Mouse (Mus musculus) CH12.LX (cell line): ENCODE measurements at regions not wholly inside any gene's neighbourhood (a gene's known extent, or its start where the extent isn't known, plus 50 kb on each side); places are given as distances from the start of the nearest gene placed in this dataset.

Source experiments
- DNase-seq: peaks from one replicate; pipeline ENCODE4 v3.0.0-alpha.2; 2013; ENCODE audit errors: extremely low read depth
- H3K27ac ChIP-seq: 2 replicates; pipeline ENCODE4 v1.5.1; 2012; ENCODE audit warnings: low read depth, mild to moderate bottlenecking, control low read depth, moderate library complexity; ENCODE audit not compliant: insufficient read depth
- H3K27me3 ChIP-seq: replicated peaks from 2 replicates; pipeline ENCODE3; 2012; ENCODE audit warnings: inconsistent platforms
- H3K36me3 ChIP-seq, 2 experiments: replicated peaks in 1 of 2; 2 replicates each; pipeline versions ENCODE3 to v1.6.1; 2012; ENCODE audit warnings: inconsistent platforms in 1 of 2, low read length in 1 of 2, mild to moderate bottlenecking in 1 of 2, mixed read lengths in 1 of 2, moderate library complexity in 1 of 2; ENCODE audit not compliant: control insufficient read depth in 1 of 2, insufficient read depth in 1 of 2
- H3K4me1 ChIP-seq, 2 experiments: 2 replicates each; pipeline ENCODE4 v1.6.1; 2012; ENCODE audit warnings: inconsistent platforms in 1 of 2, moderate library complexity in 1 of 2; ENCODE audit not compliant: insufficient read depth in 2 of 2, control insufficient read depth in 1 of 2
- H3K4me2 ChIP-seq: 2 replicates; pipeline ENCODE4 v1.6.1; 2012; ENCODE audit warnings: low read depth, mild to moderate bottlenecking, control low read depth; ENCODE audit not compliant: poor library complexity, insufficient read depth, severe bottlenecking
- H3K4me3 ChIP-seq, 3 experiments: fragments of 150-350 bp in 1 of 3; sonication (generic) in 1 of 3; replicated peaks in 1 of 3; 2 replicates each; pipeline versions ENCODE3 to v1.5.1; 2011 to 2012; ENCODE audit warnings: low read depth in 2 of 3, low read length in 2 of 3, mild to moderate bottlenecking in 2 of 3, moderate library complexity in 2 of 3, control low read depth in 1 of 3, improper control_type of control experiment in 1 of 3, inconsistent platforms in 1 of 3, mixed read lengths in 1 of 3; ENCODE audit not compliant: poor library complexity in 1 of 3
- H3K79me2 ChIP-seq: replicated peaks from 2 replicates; pipeline ENCODE4 v1.6.1; 2012; ENCODE audit warnings: mild to moderate bottlenecking, moderate library complexity; ENCODE audit not compliant: control insufficient read depth, poor library complexity, insufficient read depth, severe bottlenecking; ENCODE audit errors: extremely low read depth
- H3K9ac ChIP-seq: 2 replicates; pipeline ENCODE4 v1.6.1; 2012; ENCODE audit warnings: low read depth, mild to moderate bottlenecking, control low read depth, moderate library complexity; ENCODE audit not compliant: insufficient read depth
- H3K9me3 ChIP-seq: replicated peaks from 2 replicates; pipeline ENCODE3; 2012; ENCODE audit warnings: low read length, inconsistent platforms, mixed read lengths
- CHD1 ChIP-seq: IDR thresholded peaks from 2 replicates; pipeline ENCODE4 v1.6.1; 2012; ENCODE audit warnings: low read depth, low read length, improper control_type of control experiment, inconsistent platforms
- CHD2 ChIP-seq: IDR thresholded peaks from 2 replicates; pipeline ENCODE4 v1.6.1; 2011; ENCODE audit warnings: low read length, improper control_type of control experiment
- CTCF ChIP-seq, 2 experiments: IDR thresholded peaks in 1 of 2; conservative IDR thresholded peaks in 1 of 2; 2 replicates each; pipeline ENCODE4 v1.5.1; 2011 to 2012; ENCODE audit warnings: low read depth in 2 of 2, low read length in 2 of 2, improper control_type of control experiment in 1 of 2, inconsistent platforms in 1 of 2, mild to moderate bottlenecking in 1 of 2, moderate library complexity in 1 of 2
- E2F4 ChIP-seq: IDR thresholded peaks from 2 replicates; pipeline ENCODE4 v1.6.1; 2011; ENCODE audit warnings: low read depth, low read length, improper control_type of control experiment; ENCODE audit not compliant: insufficient replicate concordance
- ELF1 ChIP-seq: IDR thresholded peaks from 2 replicates; pipeline ENCODE4 v1.6.1; 2014; ENCODE audit warnings: low read depth, mild to moderate bottlenecking, inconsistent platforms, low read length, improper control_type of control experiment
- GABPA ChIP-seq: IDR thresholded peaks from 2 replicates; pipeline ENCODE4 v1.6.1; 2012; ENCODE audit warnings: low read depth, low read length, improper control_type of control experiment, inconsistent platforms; ENCODE audit not compliant: insufficient replicate concordance
- IRF4 ChIP-seq: IDR thresholded peaks from 2 replicates; pipeline ENCODE4 v1.6.1; 2014; ENCODE audit warnings: low read depth, mild to moderate bottlenecking, inconsistent platforms, low read length, improper control_type of control experiment
- JUN ChIP-seq: IDR thresholded peaks from 2 replicates; pipeline ENCODE4 v1.6.1; 2011; ENCODE audit warnings: low read depth, mild to moderate bottlenecking, low read length, improper control_type of control experiment, moderate library complexity; ENCODE audit not compliant: insufficient read depth
- MAFK ChIP-seq: IDR thresholded peaks from 2 replicates; pipeline ENCODE4 v1.6.1; 2011; ENCODE audit warnings: low read length, improper control_type of control experiment; ENCODE audit not compliant: insufficient replicate concordance
- MAX ChIP-seq: IDR thresholded peaks from 2 replicates; pipeline ENCODE4 v1.6.1; 2011; ENCODE audit warnings: low read length, improper control_type of control experiment
- MEF2A ChIP-seq: IDR thresholded peaks from 2 replicates; pipeline ENCODE4 v1.6.1; 2014; ENCODE audit warnings: low read depth, mild to moderate bottlenecking, inconsistent platforms, low read length, improper control_type of control experiment, borderline replicate concordance
- MXI1 ChIP-seq: IDR thresholded peaks from 2 replicates; pipeline ENCODE4 v1.6.1; 2011; ENCODE audit warnings: mild to moderate bottlenecking, low read depth, low read length, improper control_type of control experiment
- RAD21 ChIP-seq: IDR thresholded peaks from 2 replicates; pipeline ENCODE4 v1.6.1; 2011; ENCODE audit warnings: low read depth, mild to moderate bottlenecking, low read length, improper control_type of control experiment, moderate library complexity
- SMC3 ChIP-seq: IDR thresholded peaks from 2 replicates; pipeline ENCODE4 v1.6.1; 2011; ENCODE audit warnings: low read depth, low read length, improper control_type of control experiment
- TBP ChIP-seq: conservative IDR thresholded peaks from 2 replicates; pipeline ENCODE4 v1.6.1; 2011; ENCODE audit warnings: low read depth, low read length, improper control_type of control experiment
- TCF12 ChIP-seq: IDR thresholded peaks from 2 replicates; pipeline ENCODE4 v1.6.1; 2014; ENCODE audit warnings: low read depth, mild to moderate bottlenecking, inconsistent platforms, low read length, improper control_type of control experiment
- UBTF ChIP-seq: IDR thresholded peaks from 2 replicates; pipeline ENCODE4 v1.6.1; 2012; ENCODE audit warnings: low read depth, mild to moderate bottlenecking, inconsistent platforms, low read length, improper control_type of control experiment, moderate library complexity
- USF2 ChIP-seq: conservative IDR thresholded peaks from 2 replicates; pipeline ENCODE4 v1.6.1; 2011; ENCODE audit warnings: low read depth, low read length, improper control_type of control experiment
- ZC3H11A ChIP-seq: IDR thresholded peaks from 2 replicates; pipeline ENCODE4 v1.6.1; 2012; ENCODE audit warnings: low read depth, mild to moderate bottlenecking, inconsistent platforms, low read length, improper control_type of control experiment
- ZKSCAN1 ChIP-seq: IDR thresholded peaks from 2 replicates; pipeline ENCODE4 v1.6.1; 2012; ENCODE audit warnings: low read depth, inconsistent platforms, low read length, improper control_type of control experiment, borderline replicate concordance
- ZMIZ1 ChIP-seq: IDR thresholded peaks from 2 replicates; pipeline ENCODE4 v1.6.1; 2012; ENCODE audit warnings: low read depth, mild to moderate bottlenecking, inconsistent platforms, low read length, improper control_type of control experiment
- ZNF384 ChIP-seq: IDR thresholded peaks from 2 replicates; pipeline ENCODE4 v1.6.1; 2012; ENCODE audit warnings: low read depth, low read length, improper control_type of control experiment, inconsistent platforms
- dilution Hi-C: fragments of 300-500 bp; cut with MboI; formaldehyde crosslinking; loops from 2 replicates; pipeline ENCODE4 v1.14.3; 2020; ENCODE audit warnings: low sequenced_read_pairs; ENCODE audit not compliant: extremely low pct_unique_long_range_greater_than_20kb, extremely low pct_ligation_motif_present
- in situ Hi-C: fragments of 300-500 bp; cut with MboI; formaldehyde crosslinking; loops from 3 replicates; pipeline ENCODE4 v1.14.3; 2019; ENCODE audit warnings: low sequenced_read_pairs, low pct_ligation_motif_present, low pct_unique_long_range_greater_than_20kb, mixed read lengths

DNA sequence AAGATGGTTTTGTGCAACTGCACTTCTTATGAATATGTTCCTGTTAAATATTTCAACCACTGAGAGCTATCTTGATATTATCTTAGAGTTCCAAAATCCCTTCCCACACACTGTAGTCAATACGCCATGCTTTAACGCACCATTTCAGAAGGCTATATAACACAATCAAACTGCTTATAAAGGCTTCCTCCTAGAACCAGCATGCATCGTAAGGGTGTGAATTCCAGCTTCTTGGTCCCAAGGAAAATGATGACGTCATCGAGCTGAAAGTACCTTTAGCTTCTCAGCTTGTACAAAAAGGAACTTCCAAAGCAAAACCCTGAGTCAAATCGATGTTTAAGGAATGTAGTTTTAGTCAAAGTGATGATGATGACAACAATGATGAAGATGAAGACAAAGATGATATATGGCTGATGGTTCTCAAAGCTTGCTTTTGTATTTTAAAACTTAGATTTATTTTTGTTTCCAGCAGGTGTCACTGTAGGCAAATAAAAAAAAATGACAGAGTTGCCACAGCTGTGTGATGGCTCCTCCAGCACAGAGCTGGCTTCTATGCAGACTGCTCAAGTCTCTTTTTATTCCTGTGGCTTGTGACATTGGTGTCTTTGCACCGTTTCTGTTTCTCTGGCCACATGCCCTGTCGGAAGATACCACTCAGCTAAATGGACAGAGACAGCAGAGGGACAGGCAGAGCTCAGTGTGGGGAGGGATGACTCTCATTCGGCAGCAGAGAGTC lies 150.6 kb upstream of the Dnajc19 start:
- dilution Hi-C loops (no loop called here), in situ Hi-C loops (no loop called here)
- H3K9ac ChIP-seq = no peak overlapping the region
- DNase-seq = peak; percentile 12
- H3K27me3 ChIP-seq = no peaks in the 10 kb centered on the region
- no peak overlapping the region for H3K27ac ChIP-seq
- no peaks in the 10 kb centered on the region for H3K36me3 ChIP-seq
- H3K9me3 ChIP-seq = no peaks in the 10 kb centered on the region
- no peak overlapping the region for H3K4me2 ChIP-seq
- no peak overlapping the region for H3K4me3 ChIP-seq
- no peaks in the 10 kb centered on the region for H3K4me1 ChIP-seq
- H3K79me2 ChIP-seq = no peaks in the 10 kb centered on the region
- TF ChIP-seq USF2 (no peak), ZC3H11A (peak; percentile 12; the same call in 1 of the 2 replicates), IRF4 (no peak), RAD21 (peak; percentile 68), TBP (no peak), MAX (no peak), SMC3 (peak; percentile 47), MXI1 (no peak), CTCF (conservative IDR thresholded peaks at IDR 0.05 in 1 of 2, IDR thresholded peaks at IDR 0.05 in 1 of 2; ENCODE audit: low read depth in 2 of 2, low read length in 2 of 2) (peak in 1 of 2 experiments; percentile 60; a peak in 2 of 4 replicates), UBTF (no peak), ZNF384 (peak; percentile 41), MAFK (0 out of 2 replicates have a peak, but pooled peaks have one; percentile 18)
- TF ChIP-seq, all 38 proteins: peak for 6

GRCm38 (mm10) chr3:34222291-34222690 lies 141.2 kb upstream of the Dnajc19 start:
- H3K4me2 ChIP-seq = no peak overlapping the region
- no peaks in the 10 kb centered on the region for H3K79me2 ChIP-seq
- H3K27me3 ChIP-seq = no peaks in the 10 kb centered on the region
- H3K9me3 ChIP-seq = no peaks in the 10 kb centered on the region
- H3K27ac ChIP-seq = no peak overlapping the region
- dilution Hi-C loops (no loop called here), in situ Hi-C loops (no loop called here)
- no peak for DNase-seq
- H3K9ac ChIP-seq = no peak overlapping the region
- TF ChIP-seq ZKSCAN1 (no peak), MXI1 (no peak), E2F4 (no peak), CHD2 (no peak), JUN (no peak), ZMIZ1 (no peak), MEF2A (no peak), ELF1 (no peak), TBP (no peak), CHD1 (no peak), TCF12 (no peak), GABPA (no peak), MAX (no peak), RAD21 (no peak), UBTF (no peak)
- TF ChIP-seq, all 38 proteins: peak for 0
- Histone ChIP-seq H3K4me3 (no peak overlapping the region), H3K36me3 (no peaks in the 10 kb centered on the region), H3K4me1 (peaks cover 0 to 12% of the 10 kb centered on the region in 2 experiments; a peak in 1 of 4 replicates)
